Mouse (Mus musculus) myocyte (in vitro differentiated cells): ENCODE measurements around the gene Acer3. TPM values are rescaled to one million over a fixed set of nuclear protein-coding genes. Genes with fewer than 3 reads are reported as not detected.

Experiments used
- H3K27me3 ChIP-seq: one replicate; pipeline ENCODE4 v1.6.1; 2011; ENCODE audit not compliant: control insufficient read depth, insufficient read depth, insufficient read length
- H3K36me3 ChIP-seq: one replicate; pipeline ENCODE4 v1.6.1; 2011; ENCODE audit not compliant: control insufficient read depth, insufficient read depth
- H3K4me2 ChIP-seq: one replicate; pipeline ENCODE4 v1.6.1; 2011; ENCODE audit warnings: low read depth, control low read depth
- H3K4me3 ChIP-seq: one replicate; pipeline ENCODE4 v1.5.1; 2011; ENCODE audit warnings: mild to moderate bottlenecking, control low read depth, moderate library complexity
- H3K79me2 ChIP-seq: one replicate; pipeline ENCODE4 v1.6.1; 2011; ENCODE audit not compliant: control insufficient read depth, insufficient read depth
- H3ac ChIP-seq: one replicate; pipeline ENCODE4 v1.6.1; 2011; ENCODE audit not compliant: control insufficient read depth, insufficient read length
- CEBPB ChIP-seq: IDR thresholded peaks from 2 replicates; pipeline ENCODE4 v1.6.1; 2011; ENCODE audit warnings: mild to moderate bottlenecking, moderate library complexity; ENCODE audit not compliant: poor library complexity, insufficient read depth, severe bottlenecking
- E2F4 ChIP-seq: IDR thresholded peaks from one replicate; pipeline ENCODE4 v1.6.1; 2011; ENCODE audit warnings: mild to moderate bottlenecking, control low read depth, moderate library complexity; ENCODE audit not compliant: insufficient read depth
- MAX ChIP-seq: IDR thresholded peaks from one replicate; pipeline ENCODE4 v1.6.1; 2011; ENCODE audit warnings: low read depth, mild to moderate bottlenecking, control low read depth
- MYOD1 ChIP-seq, 3 experiments: IDR thresholded peaks; one replicate each; pipeline ENCODE4 v1.6.1; 2011; ENCODE audit warnings: control low read depth in 2 of 3, low read depth in 2 of 3, mild to moderate bottlenecking in 2 of 3, moderate library complexity in 1 of 3; ENCODE audit not compliant: insufficient read length in 2 of 3, control insufficient read depth in 1 of 3
- MYOG ChIP-seq, 3 experiments: IDR thresholded peaks; one replicate each; pipeline ENCODE4 v1.6.1; 2011; ENCODE audit warnings: control low read depth in 2 of 3, low read depth in 2 of 3, mild to moderate bottlenecking in 2 of 3; ENCODE audit not compliant: insufficient read length in 2 of 3, control insufficient read depth in 1 of 3, insufficient read depth in 1 of 3
- POLR2A ChIP-seq: IDR thresholded peaks from one replicate; pipeline ENCODE4 v1.6.1; 2011; ENCODE audit warnings: low read depth, mild to moderate bottlenecking, control low read depth, moderate library complexity; ENCODE audit not compliant: insufficient read length
- POLR2AphosphoS2 ChIP-seq: IDR thresholded peaks from one replicate; pipeline ENCODE4 v1.6.1; 2011; ENCODE audit warnings: low read depth, control low read depth; ENCODE audit not compliant: insufficient read length
- REST ChIP-seq: IDR thresholded peaks from one replicate; pipeline ENCODE4 v1.6.1; 2011; ENCODE audit warnings: mild to moderate bottlenecking, control low read depth, moderate library complexity; ENCODE audit not compliant: insufficient read depth, insufficient read length
- SRF ChIP-seq: IDR thresholded peaks from one replicate; pipeline ENCODE4 v1.6.1; 2011; ENCODE audit warnings: low read depth; ENCODE audit not compliant: control insufficient read depth, insufficient read length
- TCF12 ChIP-seq: IDR thresholded peaks from one replicate; pipeline ENCODE4 v1.6.1; 2011; ENCODE audit warnings: mild to moderate bottlenecking, control low read depth; ENCODE audit not compliant: poor library complexity, insufficient read depth, severe bottlenecking
- TCF3 ChIP-seq: IDR thresholded peaks from one replicate; pipeline ENCODE4 v1.6.1; 2011; ENCODE audit warnings: low read depth, control low read depth; ENCODE audit not compliant: insufficient read length
- USF1 ChIP-seq: IDR thresholded peaks from one replicate; pipeline ENCODE4 v1.6.1; 2011; ENCODE audit warnings: low read depth, mild to moderate bottlenecking, control low read depth, moderate library complexity
- polyA plus RNA-seq: library from polyadenylated mRNA; unstranded; fragments of >200 nt; fragmentation: generic; extraction: Trizol; gene quantifications from one replicate; pipeline ENCODE4 v1.2.1, GENCODE M21; 2012; ENCODE audit warnings: missing spikeins

Acer3 gene
- polyA plus RNA-seq, 1 experiment, result 9.1 TPM

- H3ac ChIP-seq, result no peak overlapping the region
- no peaks in the 10 kb centered on the region for H3K36me3 ChIP-seq
- no peak for TF ChIP-seq USF1
- no peak for TF ChIP-seq POLR2AphosphoS2
- TF ChIP-seq POLR2A, result no peak
- no peak for TF ChIP-seq REST
- TF ChIP-seq TCF3, result no peak
- TF ChIP-seq MAX, result no peak
- no peak for TF ChIP-seq CEBPB
- TF ChIP-seq SRF, result no peak
- no peak for TF ChIP-seq TCF12
- no peak for TF ChIP-seq MYOD1 (IDR thresholded peaks at IDR 0.05; ENCODE audit: control insufficient read depth in 1 of 3, insufficient read length in 2 of 3, low read depth in 2 of 3)
- no peak for TF ChIP-seq MYOG (IDR thresholded peaks at IDR 0.05; ENCODE audit: control insufficient read depth in 1 of 3, insufficient read depth in 1 of 3, insufficient read length in 2 of 3, low read depth in 2 of 3)
- no peaks in the 10 kb centered on the region for H3K27me3 ChIP-seq
- no peaks in the 10 kb centered on the region for H3K79me2 ChIP-seq
- no peak overlapping the region for H3K4me3 ChIP-seq
- H3K4me2 ChIP-seq, result no peak overlapping the region
These were observed 8.8 kb upstream of the Acer3 start for GRCm38 (mm10) chr7:98329651-98330374.

DNA sequence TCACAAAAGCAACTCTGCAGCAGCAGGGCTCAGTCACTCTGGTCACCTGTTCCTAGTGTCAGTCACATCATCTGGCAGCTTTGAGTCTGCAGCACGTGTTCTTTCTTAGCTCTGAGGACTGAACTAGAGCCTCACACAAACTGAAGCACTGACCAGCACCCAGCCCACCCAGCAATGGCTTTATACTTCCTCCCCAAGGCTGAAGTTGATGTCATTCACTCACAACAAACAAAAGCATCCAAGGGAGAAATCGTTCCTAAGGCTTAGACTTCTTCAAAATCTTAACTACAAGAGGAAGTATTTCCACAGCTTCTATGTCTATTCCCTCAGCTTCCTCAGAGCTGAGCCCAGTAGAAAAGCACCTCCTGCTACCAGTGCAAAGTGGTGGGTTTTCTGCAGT, 7.3 kb upstream of the Acer3 start:
- H3K27me3 ChIP-seq, result no peaks in the 10 kb centered on the region
- H3ac ChIP-seq, result no peak overlapping the region
- TF ChIP-seq CEBPB (no peak), POLR2AphosphoS2 (no peak), TCF12 (no peak), E2F4 (no peak), MAX (no peak), MYOG (IDR thresholded peaks at IDR 0.05; ENCODE audit: control insufficient read depth in 1 of 3, insufficient read depth in 1 of 3, insufficient read length in 2 of 3, low read depth in 2 of 3) (no peak), MYOD1 (IDR thresholded peaks at IDR 0.05; ENCODE audit: control insufficient read depth in 1 of 3, insufficient read length in 2 of 3, low read depth in 2 of 3) (no peak), TCF3 (no peak), SRF (no peak), REST (no peak), USF1 (no peak), POLR2A (no peak)
- H3K4me2 ChIP-seq, result no peak overlapping the region
- H3K36me3 ChIP-seq, result no peaks in the 10 kb centered on the region
- no peak overlapping the region for H3K4me3 ChIP-seq
- no peaks in the 10 kb centered on the region for H3K79me2 ChIP-seq

DNA sequence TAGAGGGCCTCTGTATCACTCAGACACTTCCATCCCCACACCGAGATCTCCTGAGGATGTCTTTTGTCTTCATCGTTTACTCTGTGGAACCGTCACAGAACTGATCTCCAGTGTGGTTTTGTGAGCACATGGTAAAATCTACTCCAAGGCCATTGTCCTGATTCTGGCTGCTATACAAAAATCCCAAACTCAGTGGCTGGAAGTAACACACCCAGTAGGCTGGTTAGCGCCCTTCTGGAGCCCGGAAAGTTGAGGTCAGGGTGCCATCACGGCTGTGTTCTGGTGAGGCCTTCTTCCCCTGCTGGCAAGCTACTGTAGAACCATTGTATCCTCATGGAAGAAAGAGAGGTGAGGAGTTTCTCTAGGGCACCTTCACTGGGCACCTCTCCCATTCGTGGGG, 5.0 kb upstream of the Acer3 start:
- no peak for TF ChIP-seq POLR2A
- no peak for TF ChIP-seq USF1
- no peak for TF ChIP-seq TCF12
- no peak for TF ChIP-seq REST
- no peak for TF ChIP-seq SRF
- TF ChIP-seq MYOG (IDR thresholded peaks at IDR 0.05; ENCODE audit: control insufficient read depth in 1 of 3, insufficient read depth in 1 of 3, insufficient read length in 2 of 3, low read depth in 2 of 3), result no peak
- TF ChIP-seq TCF3, result no peak
- TF ChIP-seq MAX, result no peak
- no peak for TF ChIP-seq CEBPB
- TF ChIP-seq E2F4, result no peak
- TF ChIP-seq POLR2AphosphoS2, result no peak
- TF ChIP-seq MYOD1 (IDR thresholded peaks at IDR 0.05; ENCODE audit: control insufficient read depth in 1 of 3, insufficient read length in 2 of 3, low read depth in 2 of 3), result no peak
- H3K36me3 ChIP-seq, result no peaks in the 10 kb centered on the region
- no peak overlapping the region for H3K4me3 ChIP-seq
- H3K4me2 ChIP-seq, result no peak overlapping the region
- H3K79me2 ChIP-seq, result no peaks in the 10 kb centered on the region
- H3K27me3 ChIP-seq, result no peaks in the 10 kb centered on the region
- H3ac ChIP-seq, result no peak overlapping the region

DNA sequence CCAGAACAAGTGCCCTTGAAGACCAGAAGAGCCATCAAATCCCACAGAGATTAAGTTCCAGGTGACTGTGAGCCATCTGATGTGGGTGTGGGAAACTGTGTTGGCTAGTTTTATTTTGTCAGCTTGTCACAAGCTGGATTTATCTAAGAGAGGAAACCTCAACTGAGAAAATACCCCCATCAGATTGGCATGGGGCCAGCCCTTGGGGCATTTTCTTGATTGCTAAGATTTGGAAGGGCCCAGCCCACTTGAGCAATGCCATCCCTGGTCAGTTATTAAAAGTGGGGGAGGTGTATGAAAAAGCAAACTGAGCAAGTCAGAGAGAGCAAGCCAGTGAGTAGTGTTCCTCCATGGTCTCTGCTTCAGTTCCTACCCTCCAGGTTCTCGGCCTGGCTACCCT, 3.2 kb upstream of the Acer3 start:
- Histone ChIP-seq H3K27me3 (no peaks in the 10 kb centered on the region), H3ac (no peak overlapping the region), H3K4me2 (no peak overlapping the region), H3K4me3 (no peak overlapping the region), H3K79me2 (no peaks in the 10 kb centered on the region), H3K36me3 (no peaks in the 10 kb centered on the region)
- no peak for TF ChIP-seq POLR2AphosphoS2
- no peak for TF ChIP-seq USF1
- no peak for TF ChIP-seq TCF12
- TF ChIP-seq CEBPB, result no peak

GRCm38 (mm10) chr7:98323288-98324019, 2.4 kb upstream of the Acer3 start:
- H3K36me3 ChIP-seq, result no peaks in the 10 kb centered on the region
- no peaks in the 10 kb centered on the region for H3K79me2 ChIP-seq
- no peaks in the 10 kb centered on the region for H3K27me3 ChIP-seq
- H3ac ChIP-seq, result no peak overlapping the region
- TF ChIP-seq MYOD1 (IDR thresholded peaks at IDR 0.05; ENCODE audit: control insufficient read depth in 1 of 3, insufficient read length in 2 of 3, low read depth in 2 of 3) (no peak), POLR2AphosphoS2 (no peak), USF1 (no peak), MYOG (IDR thresholded peaks at IDR 0.05; ENCODE audit: control insufficient read depth in 1 of 3, insufficient read depth in 1 of 3, insufficient read length in 2 of 3, low read depth in 2 of 3) (no peak), TCF12 (no peak), E2F4 (no peak), TCF3 (no peak), POLR2A (no peak), REST (no peak), MAX (no peak), SRF (no peak)
- H3K4me3 ChIP-seq, result no peak overlapping the region
- H3K4me2 ChIP-seq, result no peak overlapping the region
